Mouse (Mus musculus) WW6 (cell line): ENCODE data around the gene Bdh1.
"Not testable (repeated sequence)": the region's sequence is repeated elsewhere in the genome, so short reads cannot be mapped to it uniquely, and the experiment has no call there.

ENCODE experiments used
- DNase-seq: peaks from one replicate; pipeline ENCODE4 v3.0.0-alpha.2; 2013; ENCODE audit warnings: low read depth, low spot score

The Bdh1 gene

GRCm38 (mm10) chr16:31464953-31465352, 42.9 kb downstream of the Bdh1 start:
- DNase-seq = no peak

GRCm38 (mm10) chr16:31465630-31466029, 43.5 kb downstream of the Bdh1 start:
- DNase-seq = no peak

GRCm38 (mm10) chr16:31466106-31466505, 44.0 kb downstream of the Bdh1 start:
- DNase-seq = no peak

- not testable (repeated sequence) for DNase-seq
Measured at GRCm38 (mm10) chr16:31470819-31471218, 48.7 kb downstream of the Bdh1 start.

- DNase-seq = no peak
Measured at GRCm38 (mm10) chr16:31471994-31472393, 49.9 kb downstream of the Bdh1 start.

- no peak for DNase-seq
Measured at GRCm38 (mm10) chr16:31473226-31473625, 51.1 kb downstream of the Bdh1 start.

- no peak for DNase-seq
Measured at GRCm38 (mm10) chr16:31475123-31475968, 53.3 kb downstream of the Bdh1 start.

GRCm38 (mm10) chr16:31476872-31477603, 55.0 kb downstream of the Bdh1 start:
- DNase-seq = no peak

- DNase-seq = no peak
Measured at GRCm38 (mm10) chr16:31485336-31485735, 63.3 kb downstream of the Bdh1 start.

- no peak for DNase-seq
Measured at GRCm38 (mm10) chr16:31487266-31487665, 65.2 kb downstream of the Bdh1 start.

GRCm38 (mm10) chr16:31489096-31489495, 67.0 kb downstream of the Bdh1 start:
- no peak for DNase-seq

- DNase-seq = no peak
Measured at GRCm38 (mm10) chr16:31490967-31491366, 68.9 kb downstream of the Bdh1 start.

- DNase-seq = no peak
Measured at GRCm38 (mm10) chr16:31492921-31493549, 71.0 kb downstream of the Bdh1 start.

GRCm38 (mm10) chr16:31493550-31493965, 71.5 kb downstream of the Bdh1 start:
- no peak for DNase-seq

GRCm38 (mm10) chr16:31493991-31494390, 71.9 kb downstream of the Bdh1 start:
- no peak for DNase-seq

- no peak for DNase-seq
Measured at GRCm38 (mm10) chr16:31495356-31495755, 73.3 kb downstream of the Bdh1 start.

- no peak for DNase-seq
Measured at GRCm38 (mm10) chr16:31495769-31496168, 73.7 kb downstream of the Bdh1 start.

GRCm38 (mm10) chr16:31498336-31498735, 76.3 kb downstream of the Bdh1 start:
- no peak for DNase-seq

GRCm38 (mm10) chr16:31499021-31499420, 76.9 kb downstream of the Bdh1 start:
- DNase-seq = no peak

GRCm38 (mm10) chr16:31499681-31500310, 77.7 kb downstream of the Bdh1 start:
- DNase-seq = no peak

GRCm38 (mm10) chr16:31500532-31500931, 78.5 kb downstream of the Bdh1 start:
- no peak for DNase-seq
